Mouse (Mus musculus) heart, embryonic 11.5 days (tissue): ENCODE measurements around the gene Cab39. TPM values are rescaled to one million over a fixed set of nuclear protein-coding genes. Genes with fewer than 3 reads are reported as not detected.

Source experiments
- ATAC-seq: fragments of 200-750 bp; cut with Nextera tagmentation; replicated peaks from 2 replicates; pipeline ENCODE4 v1.8.0; 2017; ENCODE audit warnings: moderate library complexity; ENCODE audit not compliant: insufficient number of reproducible peaks, low FRiP score, low TSS enrichment
- H3K27ac ChIP-seq: fragments of 300-500 bp; sonication (generic); 2 replicates; pipeline ENCODE4 v1.5.1; 2014; ENCODE audit warnings: mild to moderate bottlenecking, low read depth, low read length
- H3K27me3 ChIP-seq: fragments of 300-500 bp; sonication (generic); 2 replicates; pipeline ENCODE4 v1.6.1; 2014; ENCODE audit warnings: mild to moderate bottlenecking, low read length, mixed read lengths; ENCODE audit not compliant: control insufficient read depth, insufficient read depth
- H3K36me3 ChIP-seq: fragments of 300-500 bp; sonication (generic); 2 replicates; pipeline ENCODE4 v1.6.1; 2014; ENCODE audit warnings: mild to moderate bottlenecking, low read length, moderate library complexity, mixed read lengths; ENCODE audit not compliant: control insufficient read depth, insufficient read depth
- H3K4me1 ChIP-seq: fragments of 300-500 bp; sonication (generic); 2 replicates; pipeline ENCODE4 v1.6.1; 2014; ENCODE audit warnings: low read length; ENCODE audit not compliant: control insufficient read depth, insufficient read depth
- H3K4me2 ChIP-seq: fragments of 300-500 bp; sonication (generic); 2 replicates; pipeline ENCODE4 v1.6.1; 2014; ENCODE audit warnings: mild to moderate bottlenecking, moderate library complexity
- H3K4me3 ChIP-seq: fragments of 300-500 bp; sonication (generic); 2 replicates; pipeline ENCODE4 v1.5.1; 2014; ENCODE audit warnings: low read depth, low read length
- H3K9ac ChIP-seq: fragments of 300-500 bp; sonication (generic); 2 replicates; pipeline ENCODE4 v1.6.1; 2014; ENCODE audit warnings: mild to moderate bottlenecking, low read depth, low read length, moderate library complexity
- H3K9me3 ChIP-seq: fragments of 300-500 bp; sonication (generic); replicated peaks from 2 replicates; pipeline ENCODE4 v1.6.1; 2016; ENCODE audit warnings: low read length; ENCODE audit not compliant: control insufficient read depth
- WGBS: fragments of 180-500 bp; shearing (Covaris S2); extraction: QIAGEN DNeasy Blood & Tissue Kit; methylation state at CpG from one replicate; pipeline ENCODE4 v1.1.7; 2014; ENCODE audit not compliant: insufficient replicate concordance; 5-methylcytosine and 5-hydroxymethylcytosine counted together
- polyA plus RNA-seq: library from polyadenylated mRNA; unstranded; fragments of >200 nt; fragmentation: Nextera tagmentation; extraction: Ambion mirVana; gene quantifications from 2 replicates; pipeline ENCODE4 v1.2.1, GENCODE M21; 2014

Gene Cab39
- polyA plus RNA-seq, 1 experiment from 2014 or later: 32.8 TPM

GRCm38 (mm10) chr1:85776154-85776553, 17.1 kb upstream of the Cab39 start:
- no peaks in the 10 kb centered on the region for H3K4me1 ChIP-seq
- no peak overlapping the region for H3K27ac ChIP-seq
- H3K36me3 ChIP-seq: no peaks in the 10 kb centered on the region
- H3K27me3 ChIP-seq: no peaks in the 10 kb centered on the region
- H3K4me2 ChIP-seq: peak overlapping the region; percentile 1; the same call in 1 of the 2 replicates
- H3K4me3 ChIP-seq: no peak overlapping the region
- ATAC-seq: no peak
- 45% methylated on average over 10 of the region's 10 CpGs for WGBS
- no peaks in the 10 kb centered on the region for H3K9me3 ChIP-seq
- no peak overlapping the region for H3K9ac ChIP-seq

GRCm38 (mm10) chr1:85778436-85778835, 14.8 kb upstream of the Cab39 start, which contains the start of gene A630001G21Rik:
Gene A630001G21Rik, minus strand, starts transcription at chr1:85778643.
- no peak for ATAC-seq
- WGBS: 78% methylated on average over 4 of the region's 4 CpGs
- H3K36me3 ChIP-seq: no peaks in the 10 kb centered on the region
- no peaks in the 10 kb centered on the region for H3K4me1 ChIP-seq
- no peaks in the 10 kb centered on the region for H3K27me3 ChIP-seq
- no peaks in the 10 kb centered on the region for H3K9me3 ChIP-seq
- H3K27ac ChIP-seq: no peak within 1 kb of the TSS
- no peak within 1 kb of the TSS for H3K9ac ChIP-seq
- no peak within 1 kb of the TSS for H3K4me2 ChIP-seq
- H3K4me3 ChIP-seq: no peak within 1 kb of the TSS

GRCm38 (mm10) chr1:85779012-85779411, 14.2 kb upstream of the Cab39 start:
- 57% methylated on average over 3 of the region's 3 CpGs for WGBS
- H3K4me3 ChIP-seq: no peak overlapping the region
- H3K27me3 ChIP-seq: no peaks in the 10 kb centered on the region
- H3K4me1 ChIP-seq: no peaks in the 10 kb centered on the region
- H3K9ac ChIP-seq: no peak overlapping the region
- ATAC-seq: no peak
- no peaks in the 10 kb centered on the region for H3K9me3 ChIP-seq
- H3K36me3 ChIP-seq: no peaks in the 10 kb centered on the region
- no peak overlapping the region for H3K27ac ChIP-seq
- H3K4me2 ChIP-seq: no peak overlapping the region

DNA sequence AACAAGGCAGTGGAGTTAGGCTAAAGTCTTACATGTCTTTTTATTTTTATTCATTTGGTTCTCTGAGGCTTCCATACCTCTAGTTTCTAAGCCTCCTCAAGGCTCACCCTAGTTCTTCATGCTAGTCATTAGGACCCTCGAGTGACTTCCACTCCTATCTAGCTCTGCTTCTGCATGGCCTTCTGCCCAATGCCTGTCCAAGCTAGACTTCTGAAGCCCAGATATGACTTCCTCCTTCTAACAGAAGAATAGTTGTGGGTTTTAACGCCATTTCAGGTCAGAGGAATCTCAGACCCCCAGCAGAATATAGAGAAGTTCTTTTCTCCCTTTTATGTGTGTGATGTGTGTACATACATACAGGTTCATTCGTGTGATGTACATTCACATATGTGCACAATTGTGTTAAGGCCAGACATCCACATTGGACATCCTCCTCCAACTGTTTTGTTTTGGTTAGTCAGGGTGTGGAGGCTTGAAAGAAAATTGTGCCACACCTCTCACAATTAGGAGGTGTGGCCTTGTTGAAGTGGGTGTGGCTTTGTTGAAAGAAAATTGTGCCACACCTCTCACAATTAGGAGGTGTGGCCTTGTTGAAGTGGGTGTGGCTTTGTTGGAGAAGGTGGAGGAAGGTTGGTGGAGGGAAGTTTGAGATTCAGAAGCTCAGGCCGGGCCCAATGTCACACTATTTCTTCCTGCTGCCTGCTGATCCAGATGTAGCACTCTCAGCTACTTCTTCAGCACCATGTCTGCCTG, 13.6 kb upstream of the Cab39 start:
- 76% methylated on average over 4 of the region's 4 CpGs for WGBS
- Histone ChIP-seq H3K27me3 (no peaks in the 10 kb centered on the region), H3K27ac (no peak overlapping the region), H3K9ac (no peak overlapping the region), H3K36me3 (no peaks in the 10 kb centered on the region), H3K4me2 (no peak overlapping the region), H3K9me3 (no peaks in the 10 kb centered on the region), H3K4me1 (no peaks in the 10 kb centered on the region), H3K4me3 (no peak overlapping the region)
- no peak for ATAC-seq

DNA sequence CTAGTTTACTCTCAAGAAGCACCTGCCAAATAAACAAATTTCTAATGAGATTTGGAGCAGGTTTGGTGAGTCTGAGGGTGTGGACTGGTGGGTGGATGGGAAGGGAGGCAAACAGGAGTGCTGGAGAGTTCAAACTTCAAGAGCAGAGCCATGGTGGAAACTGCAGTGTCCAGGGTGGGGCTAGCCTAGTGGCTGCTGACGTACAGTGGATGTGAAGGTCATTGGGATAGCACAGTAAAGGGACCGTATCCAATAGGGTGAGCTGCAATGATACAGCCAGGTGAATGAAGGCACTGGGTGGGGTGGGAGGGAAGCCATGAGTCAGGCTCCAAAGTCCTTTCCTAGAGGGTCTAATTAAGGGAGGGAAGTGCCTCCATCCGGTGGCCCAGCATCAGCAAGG, 2.7 kb upstream of the Cab39 start:
- no peak overlapping the region for H3K4me3 ChIP-seq
- H3K27ac ChIP-seq: no peak overlapping the region
- H3K9ac ChIP-seq: no peak overlapping the region
- peaks cover 3% of the 10 kb centered on the region; the same call in 1 of the 2 replicates for H3K4me1 ChIP-seq
- no peaks in the 10 kb centered on the region for H3K36me3 ChIP-seq
- no peaks in the 10 kb centered on the region for H3K9me3 ChIP-seq
- 53% methylated on average over 3 of the region's 3 CpGs for WGBS
- H3K27me3 ChIP-seq: no peaks in the 10 kb centered on the region
- H3K4me2 ChIP-seq: no peak overlapping the region
- no peak for ATAC-seq

- no peaks in the 10 kb centered on the region for H3K27me3 ChIP-seq
- no peak overlapping the region for H3K4me2 ChIP-seq
- no peak overlapping the region for H3K27ac ChIP-seq
- peaks cover 3% of the 10 kb centered on the region; the same call in 1 of the 2 replicates for H3K4me1 ChIP-seq
- H3K36me3 ChIP-seq: no peaks in the 10 kb centered on the region
- H3K4me3 ChIP-seq: no peak overlapping the region
- no peak overlapping the region for H3K9ac ChIP-seq
- ATAC-seq: no peak
- H3K9me3 ChIP-seq: no peaks in the 10 kb centered on the region
- WGBS: 84% methylated on average over 3 of the region's 3 CpGs
Observed at GRCm38 (mm10) chr1:85791476-85791875, 1.8 kb upstream of the Cab39 start.

GRCm38 (mm10) chr1:85794106-85794771, 998 bp downstream of the Cab39 start:
- peak overlapping the region; percentile 62 for H3K4me2 ChIP-seq
- under 1% methylated on average over 38 of the region's 38 CpGs for WGBS
- ATAC-seq: no peak
- H3K27me3 ChIP-seq: no peaks in the 10 kb centered on the region
- H3K4me3 ChIP-seq: peak overlapping the region; percentile 98
- peaks cover 3% of the 10 kb centered on the region; the same call in 1 of the 2 replicates for H3K4me1 ChIP-seq
- no peaks in the 10 kb centered on the region for H3K36me3 ChIP-seq
- no peaks in the 10 kb centered on the region for H3K9me3 ChIP-seq
- H3K9ac ChIP-seq: peak overlapping the region; percentile 99
- peak overlapping the region; percentile 96 for H3K27ac ChIP-seq

DNA sequence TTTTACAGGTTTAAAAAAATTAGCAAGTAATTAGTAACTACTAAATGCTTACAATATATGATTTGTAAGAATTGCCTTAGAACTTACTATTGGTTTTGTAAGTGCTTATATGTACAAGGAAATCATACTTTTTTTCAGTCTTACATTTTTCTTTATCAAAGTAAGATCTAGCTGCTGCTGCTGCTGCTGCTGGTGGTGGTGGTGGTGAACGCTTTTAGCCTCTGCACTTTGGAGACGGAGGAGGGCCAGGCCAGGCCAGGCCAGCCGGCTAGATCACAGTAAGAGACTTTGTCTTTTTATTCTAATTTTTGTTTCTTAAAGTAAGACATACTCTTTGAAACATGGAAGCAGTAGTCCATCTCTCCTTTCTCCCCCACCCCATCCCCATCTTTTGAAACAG, 2.0 kb downstream of the Cab39 start:
- H3K9me3 ChIP-seq: no peaks in the 10 kb centered on the region
- H3K36me3 ChIP-seq: no peaks in the 10 kb centered on the region
- peaks cover 3% of the 10 kb centered on the region; the same call in 1 of the 2 replicates for H3K4me1 ChIP-seq
- no peak overlapping the region for H3K27ac ChIP-seq
- H3K9ac ChIP-seq: no peak overlapping the region
- no peaks in the 10 kb centered on the region for H3K27me3 ChIP-seq
- peak overlapping the region; percentile 39; the same call in 1 of the 2 replicates for H3K4me2 ChIP-seq
- 43% methylated on average over 3 of the region's 3 CpGs for WGBS
- no peak for ATAC-seq
- H3K4me3 ChIP-seq: no peak overlapping the region
